Mouse (Mus musculus): ENCODE data around the gene Gfpt1. TPM values are rescaled to one million over a fixed set of nuclear protein-coding genes. Genes with fewer than 3 reads are reported as not detected.

Gene Gfpt1
- polyA plus RNA-seq, 1 experiment, result 13.4 TPM

- Histone ChIP-seq H3K79me2 (ENCODE audit: control insufficient read depth, insufficient read depth) (no peaks in the 10 kb centered on the region), H3K4me2 (ENCODE audit: low read depth) (no peak overlapping the region), H3ac (ENCODE audit: control insufficient read depth, insufficient read length) (no peak overlapping the region), H3K4me3 (no peak overlapping the region), H3K27me3 (ENCODE audit: control insufficient read depth, insufficient read depth, insufficient read length) (peaks cover 11% of the 10 kb centered on the region), H3K36me3 (ENCODE audit: control insufficient read depth, insufficient read depth) (no peaks in the 10 kb centered on the region)
- no peak for TF ChIP-seq E2F4 (IDR thresholded peaks at IDR 0.05; ENCODE audit: insufficient read depth)
- TF ChIP-seq TCF3 (IDR thresholded peaks at IDR 0.05; ENCODE audit: insufficient read length, low read depth), result no peak
- no peak for TF ChIP-seq MYOG (IDR thresholded peaks at IDR 0.05; ENCODE audit: control insufficient read depth in 1 of 3, insufficient read depth in 1 of 3, insufficient read length in 2 of 3, low read depth in 2 of 3)
- TF ChIP-seq TCF12 (IDR thresholded peaks at IDR 0.05; ENCODE audit: insufficient read depth, poor library complexity, severe bottlenecking), result no peak
- TF ChIP-seq MAX (IDR thresholded peaks at IDR 0.05; ENCODE audit: low read depth), result no peak
- TF ChIP-seq SRF (IDR thresholded peaks at IDR 0.05; ENCODE audit: control insufficient read depth, insufficient read length, low read depth), result no peak
- no peak for TF ChIP-seq POLR2AphosphoS2 (IDR thresholded peaks at IDR 0.05; ENCODE audit: insufficient read length, low read depth)
- TF ChIP-seq USF1 (IDR thresholded peaks at IDR 0.05; ENCODE audit: low read depth), result no peak
- TF ChIP-seq POLR2A (IDR thresholded peaks at IDR 0.05; ENCODE audit: insufficient read length, low read depth), result no peak
- TF ChIP-seq MYOD1 (IDR thresholded peaks at IDR 0.05; ENCODE audit: control insufficient read depth in 1 of 3, insufficient read length in 2 of 3, low read depth in 2 of 3), result no peak
- no peak for TF ChIP-seq CEBPB (IDR thresholded peaks at IDR 0.05; ENCODE audit: insufficient read depth, poor library complexity, severe bottlenecking)
- TF ChIP-seq REST (IDR thresholded peaks at IDR 0.05; ENCODE audit: insufficient read depth, insufficient read length), result no peak
Observed at GRCm38 (mm10) chr6:87115981-87116380, 73.3 kb downstream of the Gfpt1 start.

- H3K4me3 ChIP-seq, result no peak overlapping the region
- no peak overlapping the region for H3K4me2 ChIP-seq (ENCODE audit: low read depth)
- H3K27me3 ChIP-seq (ENCODE audit: control insufficient read depth, insufficient read depth, insufficient read length), result peaks cover 5% of the 10 kb centered on the region
- no peaks in the 10 kb centered on the region for H3K36me3 ChIP-seq (ENCODE audit: control insufficient read depth, insufficient read depth)
- H3ac ChIP-seq (ENCODE audit: control insufficient read depth, insufficient read length), result no peak overlapping the region
- no peak for TF ChIP-seq MYOD1 (IDR thresholded peaks at IDR 0.05; ENCODE audit: control insufficient read depth in 1 of 3, insufficient read length in 2 of 3, low read depth in 2 of 3)
- TF ChIP-seq MAX (IDR thresholded peaks at IDR 0.05; ENCODE audit: low read depth), result no peak
- TF ChIP-seq MYOG (IDR thresholded peaks at IDR 0.05; ENCODE audit: control insufficient read depth in 1 of 3, insufficient read depth in 1 of 3, insufficient read length in 2 of 3, low read depth in 2 of 3), result no peak
- no peak for TF ChIP-seq CEBPB (IDR thresholded peaks at IDR 0.05; ENCODE audit: insufficient read depth, poor library complexity, severe bottlenecking)
- TF ChIP-seq POLR2A (IDR thresholded peaks at IDR 0.05; ENCODE audit: insufficient read length, low read depth), result no peak
- no peak for TF ChIP-seq SRF (IDR thresholded peaks at IDR 0.05; ENCODE audit: control insufficient read depth, insufficient read length, low read depth)
- no peak for TF ChIP-seq TCF3 (IDR thresholded peaks at IDR 0.05; ENCODE audit: insufficient read length, low read depth)
- no peak for TF ChIP-seq TCF12 (IDR thresholded peaks at IDR 0.05; ENCODE audit: insufficient read depth, poor library complexity, severe bottlenecking)
- no peak for TF ChIP-seq USF1 (IDR thresholded peaks at IDR 0.05; ENCODE audit: low read depth)
- TF ChIP-seq E2F4 (IDR thresholded peaks at IDR 0.05; ENCODE audit: insufficient read depth), result no peak
- TF ChIP-seq POLR2AphosphoS2 (IDR thresholded peaks at IDR 0.05; ENCODE audit: insufficient read length, low read depth), result no peak
- TF ChIP-seq REST (IDR thresholded peaks at IDR 0.05; ENCODE audit: insufficient read depth, insufficient read length), result no peak
- no peaks in the 10 kb centered on the region for H3K79me2 ChIP-seq (ENCODE audit: control insufficient read depth, insufficient read depth)
Observed at GRCm38 (mm10) chr6:87116596-87116995, 74.0 kb downstream of the Gfpt1 start.

- TF ChIP-seq MAX (IDR thresholded peaks at IDR 0.05; ENCODE audit: low read depth), result no peak
- no peaks in the 10 kb centered on the region for H3K27me3 ChIP-seq (ENCODE audit: control insufficient read depth, insufficient read depth, insufficient read length)
Observed at GRCm38 (mm10) chr6:87119066-87119837, 76.6 kb downstream of the Gfpt1 start.

GRCm38 (mm10) chr6:87119975-87120374 lies 77.3 kb downstream of the Gfpt1 start:
- Histone ChIP-seq H3ac (ENCODE audit: control insufficient read depth, insufficient read length) (no peak overlapping the region), H3K27me3 (ENCODE audit: control insufficient read depth, insufficient read depth, insufficient read length) (no peaks in the 10 kb centered on the region), H3K79me2 (ENCODE audit: control insufficient read depth, insufficient read depth) (no peaks in the 10 kb centered on the region), H3K4me2 (ENCODE audit: low read depth) (no peak overlapping the region), H3K4me3 (no peak overlapping the region), H3K36me3 (ENCODE audit: control insufficient read depth, insufficient read depth) (no peaks in the 10 kb centered on the region)
- TF ChIP-seq TCF3 (IDR thresholded peaks at IDR 0.05; ENCODE audit: insufficient read length, low read depth), result no peak
- TF ChIP-seq MYOG (IDR thresholded peaks at IDR 0.05; ENCODE audit: control insufficient read depth in 1 of 3, insufficient read depth in 1 of 3, insufficient read length in 2 of 3, low read depth in 2 of 3), result peak in 1 of 3 experiments; percentile 5

More at GRCm38 (mm10) chr6:87119066-87119837, 76.6 kb downstream of the Gfpt1 start:
- no peak overlapping the region for H3K4me3 ChIP-seq
- no peak overlapping the region for H3ac ChIP-seq (ENCODE audit: control insufficient read depth, insufficient read length)
- no peaks in the 10 kb centered on the region for H3K36me3 ChIP-seq (ENCODE audit: control insufficient read depth, insufficient read depth)
- H3K79me2 ChIP-seq (ENCODE audit: control insufficient read depth, insufficient read depth), result no peaks in the 10 kb centered on the region
- no peak overlapping the region for H3K4me2 ChIP-seq (ENCODE audit: low read depth)

- H3K4me2 ChIP-seq (ENCODE audit: low read depth), result no peak overlapping the region
- no peaks in the 10 kb centered on the region for H3K79me2 ChIP-seq (ENCODE audit: control insufficient read depth, insufficient read depth)
- no peaks in the 10 kb centered on the region for H3K27me3 ChIP-seq (ENCODE audit: control insufficient read depth, insufficient read depth, insufficient read length)
- TF ChIP-seq TCF3 (IDR thresholded peaks at IDR 0.05; ENCODE audit: insufficient read length, low read depth) (no peak), CEBPB (IDR thresholded peaks at IDR 0.05; ENCODE audit: insufficient read depth, poor library complexity, severe bottlenecking) (no peak), USF1 (IDR thresholded peaks at IDR 0.05; ENCODE audit: low read depth) (no peak), MYOD1 (IDR thresholded peaks at IDR 0.05; ENCODE audit: control insufficient read depth in 1 of 3, insufficient read length in 2 of 3, low read depth in 2 of 3) (no peak), MAX (IDR thresholded peaks at IDR 0.05; ENCODE audit: low read depth) (no peak), POLR2A (IDR thresholded peaks at IDR 0.05; ENCODE audit: insufficient read length, low read depth) (no peak), POLR2AphosphoS2 (IDR thresholded peaks at IDR 0.05; ENCODE audit: insufficient read length, low read depth) (no peak), TCF12 (IDR thresholded peaks at IDR 0.05; ENCODE audit: insufficient read depth, poor library complexity, severe bottlenecking) (no peak), REST (IDR thresholded peaks at IDR 0.05; ENCODE audit: insufficient read depth, insufficient read length) (no peak), E2F4 (IDR thresholded peaks at IDR 0.05; ENCODE audit: insufficient read depth) (no peak), MYOG (IDR thresholded peaks at IDR 0.05; ENCODE audit: control insufficient read depth in 1 of 3, insufficient read depth in 1 of 3, insufficient read length in 2 of 3, low read depth in 2 of 3) (no peak), SRF (IDR thresholded peaks at IDR 0.05; ENCODE audit: control insufficient read depth, insufficient read length, low read depth) (no peak)
- no peak overlapping the region for H3K4me3 ChIP-seq
- H3K36me3 ChIP-seq (ENCODE audit: control insufficient read depth, insufficient read depth), result no peaks in the 10 kb centered on the region
- H3ac ChIP-seq (ENCODE audit: control insufficient read depth, insufficient read length), result no peak overlapping the region
Observed at GRCm38 (mm10) chr6:87120661-87121060, 78.0 kb downstream of the Gfpt1 start.

Measured in myocyte (in vitro differentiated cells).